Mouse (Mus musculus) layer of hippocampus, adult 2 months (tissue): ENCODE measurements around the gene Exph5. TPM values are rescaled to one million over a fixed set of nuclear protein-coding genes. Genes with fewer than 3 reads are reported as not detected.

Experiments used
- DNase-seq, 2 experiments: peaks; one replicate each; pipeline ENCODE4 v3.0.0; 2022; ENCODE audit warnings: low spot score in 2 of 2
- H3K27ac ChIP-seq: fragments of 200-600 bp; 2 replicates; pipeline ENCODE4 v1.8.1; 2022
- H3K4me3 ChIP-seq: fragments of 200-600 bp; 2 replicates; pipeline ENCODE4 v1.8.1; 2022; ENCODE audit warnings: mild to moderate bottlenecking
- CTCF ChIP-seq: fragments of 200-600 bp; conservative IDR thresholded peaks from 2 replicates; pipeline ENCODE4 v1.8.1; 2022; ENCODE audit warnings: antibody characterized with exemption, mild to moderate bottlenecking, moderate library complexity
- long read RNA-seq, 2 experiments: library from polyadenylated mRNA; stranded (forward); transcript quantifications; one replicate each; pipeline ENCODE4 v2.0.0; 2021; ENCODE audit warnings: borderline mapping rate in 2 of 2
- total RNA-seq, 2 experiments: library from RNA; stranded (reverse); gene quantifications; 2 replicates each; pipeline ENCODE4 v1.2.3; 2021

Exph5 gene
- total RNA-seq: 1 to 10 TPM; 3.7 to 4.0 TPM
- long read RNA-seq, experiment 1: 0 reads
- long read RNA-seq, experiment 2, partial matches to known transcripts: 0 of 1 reads
- long read RNA-seq, experiment 2, other reads (novel, unspliced or antisense): 1 of 1 reads

DNA sequence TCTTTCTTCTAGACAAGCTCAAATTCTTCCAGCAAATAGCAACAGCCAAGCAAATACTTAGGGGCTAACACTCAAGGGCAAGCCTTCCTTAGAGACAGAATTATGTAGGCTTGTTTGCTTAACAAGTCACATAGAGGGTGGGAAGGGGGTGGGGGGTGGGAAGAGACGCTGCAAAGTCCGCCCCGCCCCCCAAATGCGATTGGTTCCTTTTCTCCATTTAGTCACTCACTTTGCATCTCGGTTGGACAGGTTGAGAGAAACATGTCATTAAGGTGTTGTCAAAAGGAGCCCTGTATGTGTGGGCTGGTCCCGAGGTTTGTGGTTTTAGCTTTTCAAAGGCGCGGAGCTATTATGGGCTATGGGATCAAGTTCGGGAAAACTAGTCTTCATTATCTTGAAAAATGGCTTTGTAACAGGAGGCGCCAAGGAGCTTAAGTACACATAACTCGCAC, at the start of gene Exph5:
Gene Exph5, plus strand, starts transcription at position 402 of the 452 bp plus-strand sequence.
- peak within 1 kb of the TSS; percentile 39 for H3K4me3 ChIP-seq
- no peak for TF ChIP-seq CTCF
- H3K27ac ChIP-seq: no peak within 1 kb of the TSS
- no peak for DNase-seq

DNA sequence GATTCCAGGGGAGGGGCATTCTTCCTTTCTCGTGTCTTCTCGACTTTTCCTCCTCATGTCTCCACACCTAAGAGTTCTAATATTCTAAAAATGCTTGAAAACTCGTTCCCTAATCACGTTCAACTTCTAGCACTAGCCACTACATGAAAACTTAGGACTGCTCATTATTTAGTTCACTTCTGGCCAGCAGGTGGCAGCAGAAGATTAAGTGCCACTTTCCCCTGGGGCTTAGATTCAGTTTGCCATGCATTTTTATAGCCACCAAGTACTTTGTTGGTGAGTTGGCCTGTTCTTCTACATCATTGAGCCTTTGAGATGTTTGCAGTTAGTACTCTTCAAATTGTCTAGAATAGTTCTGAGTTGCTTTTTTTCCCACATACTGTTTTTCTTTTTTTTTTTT, 47.1 kb upstream of the Exph5 start:
- peak; percentile 70 to 80 for DNase-seq
- peak; percentile 90 for TF ChIP-seq CTCF
- H3K27ac ChIP-seq: no peak overlapping the region
- no peak overlapping the region for H3K4me3 ChIP-seq

DNA sequence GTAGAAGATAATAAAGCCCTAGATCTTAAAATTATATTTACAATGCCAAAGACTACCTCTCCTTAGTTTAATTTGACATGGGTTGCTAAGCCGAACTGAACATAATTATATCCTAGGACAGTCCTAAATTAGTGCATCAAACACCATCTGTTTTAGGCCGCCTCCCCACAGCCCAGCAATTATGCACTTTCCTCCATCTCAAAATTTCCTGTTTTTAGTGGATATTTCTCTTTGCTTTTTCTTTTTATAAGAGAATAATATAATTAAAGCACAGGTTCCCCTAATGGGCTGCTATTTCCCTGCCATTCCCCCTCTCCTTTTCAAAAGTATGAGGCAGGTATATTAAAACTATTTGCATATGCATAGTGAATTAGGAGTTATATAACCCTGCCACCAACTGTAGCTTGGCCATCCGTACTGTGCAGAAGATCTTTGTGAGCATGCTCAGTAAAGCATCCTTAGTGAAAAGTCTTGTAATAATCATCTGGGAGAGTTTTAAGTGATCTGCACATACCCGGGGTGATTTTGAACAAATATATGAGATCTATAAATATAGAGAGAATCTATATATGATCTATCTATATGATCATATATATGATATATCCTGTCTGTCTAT, 44.7 kb upstream of the Exph5 start:
- Histone ChIP-seq H3K4me3 (no peak overlapping the region), H3K27ac (peak overlapping the region; percentile 75)
- no peak for TF ChIP-seq CTCF
- no peak for DNase-seq

DNA sequence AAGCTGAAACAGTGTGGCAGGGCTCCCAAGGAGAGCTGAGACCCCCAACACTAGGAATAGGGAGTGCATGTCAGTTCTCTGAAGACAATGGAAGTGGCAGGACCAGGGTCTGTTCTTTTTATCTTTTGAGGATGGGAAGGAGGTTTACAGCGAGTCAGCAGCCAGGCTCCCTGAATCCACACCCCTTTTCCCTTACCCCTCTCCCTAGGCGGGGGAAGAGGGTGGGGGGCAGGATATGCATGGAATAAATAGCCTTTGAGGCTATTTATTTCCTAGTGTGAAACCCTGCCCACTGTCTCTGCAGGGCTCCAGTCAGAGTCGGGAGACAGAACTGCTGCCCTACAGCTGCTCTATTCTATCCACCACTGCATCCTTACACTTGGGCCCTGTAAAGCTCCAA, 43.7 kb upstream of the Exph5 start:
- DNase-seq: no peak
- Histone ChIP-seq H3K27ac (peak overlapping the region; percentile 75), H3K4me3 (no peak overlapping the region)
- no peak for TF ChIP-seq CTCF

DNA sequence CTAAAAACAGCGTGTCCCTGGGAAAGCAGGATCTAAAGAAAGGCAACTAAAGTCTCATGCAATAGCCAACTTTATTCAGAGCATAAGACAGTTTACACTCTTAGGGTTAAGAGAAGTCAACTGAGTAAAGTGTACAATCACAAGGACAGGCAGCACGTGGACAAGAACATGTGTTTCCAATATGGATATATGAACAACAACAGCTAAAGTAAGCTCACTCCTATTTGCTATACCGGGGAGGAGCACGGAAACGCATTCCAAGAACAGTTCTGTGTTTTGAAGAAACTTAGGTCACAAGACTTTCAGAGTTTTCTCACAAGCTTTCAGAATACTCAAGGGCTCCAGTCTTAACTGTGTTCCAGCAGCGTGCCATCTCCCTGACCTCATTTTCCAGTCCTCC, 43.3 kb upstream of the Exph5 start:
- Histone ChIP-seq H3K27ac (no peak overlapping the region), H3K4me3 (no peak overlapping the region)
- TF ChIP-seq CTCF: no peak
- DNase-seq: no peak

DNA sequence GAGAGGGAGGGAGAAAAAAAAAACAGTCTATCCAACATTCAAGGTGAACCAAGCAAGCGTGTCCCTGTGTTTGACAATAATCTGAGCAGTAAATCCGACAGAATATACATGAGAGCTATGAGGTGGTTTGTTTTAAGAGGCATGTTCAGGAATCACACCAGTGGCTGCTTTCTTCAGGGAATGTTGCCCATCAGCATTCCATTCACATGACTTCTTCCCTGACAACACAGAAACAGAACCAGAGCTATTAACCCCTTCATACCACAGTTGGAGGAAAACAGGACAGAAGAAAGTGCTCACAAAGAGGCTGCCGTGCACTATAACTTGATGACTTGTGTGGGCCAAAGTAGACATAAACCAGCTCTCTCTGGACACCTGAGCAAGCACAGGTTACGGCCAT, 37.1 kb upstream of the Exph5 start:
- Histone ChIP-seq H3K27ac (no peak overlapping the region), H3K4me3 (no peak overlapping the region)
- TF ChIP-seq CTCF: no peak
- no peak for DNase-seq

DNA sequence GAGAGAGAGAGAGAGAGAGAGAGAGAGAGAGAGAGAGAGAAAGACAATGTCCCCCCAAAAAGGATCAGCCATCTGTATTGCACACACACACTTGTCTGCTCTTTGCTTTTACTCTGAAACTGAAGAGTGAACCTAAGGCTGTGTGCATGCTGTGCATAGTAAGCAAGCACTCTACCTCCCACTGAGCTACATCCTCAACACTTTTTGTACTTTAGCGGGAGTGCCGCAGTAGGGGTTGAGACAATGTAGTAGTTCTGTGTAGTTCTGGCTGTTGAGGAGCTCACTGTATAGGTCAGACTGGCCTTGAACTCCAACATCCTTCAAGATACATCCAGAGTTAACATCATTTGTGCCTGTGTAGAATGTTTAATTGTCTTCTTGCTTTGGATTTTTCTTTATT, 35.9 kb upstream of the Exph5 start:
- no peak overlapping the region for H3K4me3 ChIP-seq
- DNase-seq: no peak
- TF ChIP-seq CTCF: no peak

DNA sequence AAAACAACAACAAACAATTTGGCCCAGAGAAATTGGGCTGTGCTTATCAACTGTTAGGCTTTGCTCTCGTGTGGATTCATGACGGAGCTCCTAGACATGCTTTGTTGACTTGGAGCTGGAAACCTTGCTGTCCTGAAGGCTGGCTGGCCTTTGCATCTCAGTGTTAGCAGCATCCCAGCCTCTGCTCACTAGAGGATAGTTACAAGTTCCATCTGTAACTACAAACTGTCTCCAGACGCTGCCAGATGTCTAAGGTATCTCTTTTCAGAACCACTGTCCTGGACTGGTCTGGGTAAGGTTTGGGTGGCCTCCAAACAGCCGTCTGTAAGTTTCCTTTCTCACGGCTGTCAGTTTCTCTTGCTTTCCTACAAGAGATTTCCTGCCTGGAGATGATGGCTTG, 33.4 kb upstream of the Exph5 start:
- Histone ChIP-seq H3K4me3 (no peak overlapping the region), H3K27ac (no peak overlapping the region)
- no peak for DNase-seq
- no peak for TF ChIP-seq CTCF

More for the DNA sequence above, 35.9 kb upstream of the Exph5 start:
- H3K27ac ChIP-seq: no peak overlapping the region

DNA sequence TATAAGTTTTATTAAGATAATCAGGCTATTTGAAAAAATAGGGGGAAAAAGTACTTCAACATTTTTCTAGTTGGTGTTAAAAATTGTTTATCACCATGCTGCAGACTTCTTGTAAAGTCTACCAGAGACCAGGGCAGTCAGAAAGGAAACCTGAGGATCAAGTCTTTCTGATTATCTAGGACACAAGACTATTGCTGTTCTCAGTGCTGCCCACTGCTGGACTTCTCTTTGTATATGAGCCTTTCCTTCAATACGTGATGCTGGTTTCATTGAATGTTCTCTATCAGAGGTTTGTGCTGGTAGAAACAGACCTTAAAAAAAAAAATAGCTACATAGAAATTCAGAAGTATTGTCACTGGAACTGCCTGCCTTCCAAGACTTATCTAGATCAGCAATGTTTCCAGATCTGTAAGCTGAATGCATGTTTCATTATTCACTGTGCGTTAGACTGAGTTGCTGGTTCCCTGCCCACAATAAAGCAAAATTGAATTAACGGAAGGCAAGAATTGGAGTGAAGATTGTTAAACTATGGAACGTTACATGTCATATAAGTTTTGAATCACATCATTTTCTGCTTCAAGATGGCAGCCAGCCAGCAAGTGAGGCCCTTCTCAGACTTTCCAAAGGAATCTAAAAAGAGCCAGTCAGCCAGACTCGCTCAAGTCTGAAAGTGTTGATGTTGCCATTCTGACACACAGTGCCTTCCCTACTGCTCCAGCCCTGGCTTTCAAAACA, 32.6 kb upstream of the Exph5 start:
- Histone ChIP-seq H3K4me3 (no peak overlapping the region), H3K27ac (no peak overlapping the region)
- DNase-seq: no peak
- TF ChIP-seq CTCF: peak; percentile 72

DNA sequence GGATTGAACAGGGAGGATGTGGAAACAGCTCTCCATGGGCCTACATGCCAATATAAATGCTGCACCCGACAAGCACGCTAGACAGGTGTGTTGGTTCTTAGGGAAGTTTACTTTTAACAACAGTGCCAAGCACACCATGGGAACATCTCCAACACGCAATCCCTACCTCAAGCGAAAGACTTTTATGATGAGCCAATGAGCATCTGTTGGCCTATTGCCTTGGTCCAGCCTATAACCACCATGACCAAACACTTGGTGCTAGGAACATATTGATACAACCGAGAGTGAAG, 32.1 kb upstream of the Exph5 start:
- no peak overlapping the region for H3K4me3 ChIP-seq
- H3K27ac ChIP-seq: no peak overlapping the region
- no peak for TF ChIP-seq CTCF
- DNase-seq: no peak

DNA sequence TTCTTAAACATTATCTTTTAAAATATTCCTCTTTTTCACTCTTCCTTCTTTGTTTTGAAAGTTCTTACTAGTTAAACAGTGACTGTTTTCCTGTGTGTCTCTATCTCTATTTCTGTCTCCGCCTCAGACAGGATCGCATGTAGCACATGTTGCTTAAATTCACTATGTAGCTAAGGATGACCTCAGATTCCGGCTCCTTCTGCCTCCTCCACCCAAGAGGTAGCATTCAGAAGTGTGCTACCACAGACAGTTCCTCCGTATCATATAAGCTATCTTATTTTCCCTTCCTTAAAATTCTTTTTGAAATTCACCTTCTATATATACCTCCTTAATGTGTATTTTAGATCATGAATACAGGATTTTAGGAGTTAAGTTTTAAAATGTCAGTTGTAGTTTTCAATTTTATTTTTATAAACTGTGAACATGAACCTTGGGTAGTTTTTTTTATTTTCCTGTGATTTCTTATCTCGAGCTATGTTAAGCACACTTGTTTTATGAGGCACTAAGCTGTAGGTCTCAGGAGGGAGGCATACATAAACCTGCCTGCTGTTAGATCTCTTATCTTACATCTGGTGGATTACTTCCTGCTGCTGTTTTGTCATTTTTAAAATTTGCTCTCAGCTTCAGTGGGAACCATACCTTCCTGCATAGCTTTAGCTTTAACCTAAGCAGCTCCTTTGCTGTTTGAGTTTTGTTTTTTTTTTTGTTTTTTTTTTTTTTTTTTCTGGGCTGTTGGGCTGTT, 30.0 kb upstream of the Exph5 start:
- DNase-seq: no peak
- TF ChIP-seq CTCF: no peak
- no peak overlapping the region for H3K27ac ChIP-seq

DNA sequence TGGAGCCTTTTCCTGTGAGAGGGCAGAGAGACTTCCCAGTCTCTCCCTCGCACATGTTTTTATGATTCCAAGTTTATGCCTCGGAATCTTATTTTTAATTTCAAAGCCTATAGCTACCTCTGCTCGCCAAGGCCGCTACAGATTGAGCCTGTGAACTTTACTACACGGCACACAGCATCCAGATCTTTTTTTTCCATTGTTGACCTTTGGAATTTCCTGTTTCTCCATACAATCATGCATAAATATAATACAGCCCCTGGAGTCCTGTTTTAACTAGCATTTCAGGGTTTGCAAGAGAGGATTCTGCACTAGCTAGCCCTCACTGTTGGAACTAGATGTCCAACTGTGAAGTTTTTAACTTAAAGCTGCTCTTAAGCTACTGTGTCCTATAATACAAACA, 29.3 kb upstream of the Exph5 start:
- no peak for TF ChIP-seq CTCF
- no peak for DNase-seq
- Histone ChIP-seq H3K27ac (no peak overlapping the region), H3K4me3 (no peak overlapping the region)

More for the DNA sequence above, 30.0 kb upstream of the Exph5 start:
- no peak overlapping the region for H3K4me3 ChIP-seq

DNA sequence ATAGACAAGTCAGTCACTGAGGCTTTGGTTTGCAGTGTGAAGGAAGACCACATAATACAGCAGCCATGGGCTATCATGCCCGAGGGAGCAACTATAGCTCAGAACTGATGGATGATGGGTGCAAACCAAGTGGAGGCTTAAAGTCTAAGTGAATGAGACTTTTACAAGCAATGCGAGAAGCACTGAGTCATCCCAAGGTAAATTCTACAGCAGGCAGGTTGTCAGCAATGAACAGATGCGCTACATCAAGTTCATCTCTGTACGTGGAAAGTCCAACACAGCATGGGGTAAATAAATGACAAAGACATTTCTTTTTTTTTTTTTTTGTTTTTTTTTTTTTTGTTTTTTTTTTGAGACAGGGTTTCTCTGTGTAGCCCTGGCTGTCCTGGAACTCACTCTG, 28.8 kb upstream of the Exph5 start:
- no peak overlapping the region for H3K27ac ChIP-seq

More for the DNA sequence above, 28.8 kb upstream of the Exph5 start:
- H3K4me3 ChIP-seq: no peak overlapping the region
- no peak for DNase-seq
- no peak for TF ChIP-seq CTCF
